Mouse (Mus musculus): Measurements from ENCODE around the gene Gnb1.
"Not testable (repeated sequence)": the region's sequence is repeated elsewhere in the genome, so short reads cannot be mapped to it uniquely, and the experiment has no call there.

Gene Gnb1

GRCm38 (mm10) chr4:155490990-155491504 lies at the start of gene Gnb1:
Gene Gnb1, plus strand, starts transcription at chr4:155491361.
- peak; percentile 95 to 96 for DNase-seq

GRCm38 (mm10) chr4:155442808-155443207 lies 48.4 kb upstream of the Gnb1 start:
- no peak for DNase-seq

- no peak for DNase-seq
Measured at GRCm38 (mm10) chr4:155451597-155451996, 39.6 kb upstream of the Gnb1 start.

- no peak for DNase-seq
Measured at GRCm38 (mm10) chr4:155458575-155458974, 32.6 kb upstream of the Gnb1 start.

- DNase-seq: no peak
Measured at GRCm38 (mm10) chr4:155463050-155463449, 28.1 kb upstream of the Gnb1 start.

GRCm38 (mm10) chr4:155463611-155464010 lies 27.6 kb upstream of the Gnb1 start:
- no peak for DNase-seq

GRCm38 (mm10) chr4:155464061-155464460 lies 27.1 kb upstream of the Gnb1 start:
- no peak for DNase-seq

GRCm38 (mm10) chr4:155465607-155466006 lies 25.6 kb upstream of the Gnb1 start:
- no peak for DNase-seq

- DNase-seq: no peak
Measured at GRCm38 (mm10) chr4:155466080-155466479, 25.1 kb upstream of the Gnb1 start.

GRCm38 (mm10) chr4:155467237-155468010 lies 23.7 kb upstream of the Gnb1 start:
- DNase-seq: no peak

GRCm38 (mm10) chr4:155468952-155469351 lies 22.2 kb upstream of the Gnb1 start, which contains the start of gene Tmem52:
Gene Tmem52, plus strand, starts transcription at chr4:155469114.
- peak; percentile 65 to 71 for DNase-seq

GRCm38 (mm10) chr4:155469590-155470262 lies 21.4 kb upstream of the Gnb1 start:
- no peak for DNase-seq

- DNase-seq: no peak
Measured at GRCm38 (mm10) chr4:155470263-155470953, 20.8 kb upstream of the Gnb1 start.

- DNase-seq: no peak
Measured at GRCm38 (mm10) chr4:155470997-155471396, 20.2 kb upstream of the Gnb1 start.

- no peak for DNase-seq
Measured at GRCm38 (mm10) chr4:155471406-155471805, 19.8 kb upstream of the Gnb1 start.

GRCm38 (mm10) chr4:155472716-155473290 lies 18.4 kb upstream of the Gnb1 start:
- no peak for DNase-seq

GRCm38 (mm10) chr4:155473319-155473718 lies 17.8 kb upstream of the Gnb1 start:
- DNase-seq: no peak

GRCm38 (mm10) chr4:155473796-155474195 lies 17.4 kb upstream of the Gnb1 start:
- DNase-seq: not testable (repeated sequence)

GRCm38 (mm10) chr4:155481381-155482124 lies 9.6 kb upstream of the Gnb1 start:
- DNase-seq: peak; percentile 82 to 90

- DNase-seq: no peak
Measured at GRCm38 (mm10) chr4:155482125-155482480, 9.1 kb upstream of the Gnb1 start.

GRCm38 (mm10) chr4:155482733-155483540 lies 8.2 kb upstream of the Gnb1 start:
- DNase-seq: no peak
